Mouse (Mus musculus): Measurements from ENCODE around the gene Plxna2. TPM values are rescaled to one million over a fixed set of nuclear protein-coding genes. Genes with fewer than 3 reads are reported as not detected.

Plxna2 gene
- total RNA-seq, 4 experiments from 2014 or later: 7.6 to 13.4 (median 10.7) TPM

GRCm38 (mm10) chr1:194712373-194712772 lies 94.4 kb downstream of the Plxna2 start:
- DNase-seq: no peak

DNA sequence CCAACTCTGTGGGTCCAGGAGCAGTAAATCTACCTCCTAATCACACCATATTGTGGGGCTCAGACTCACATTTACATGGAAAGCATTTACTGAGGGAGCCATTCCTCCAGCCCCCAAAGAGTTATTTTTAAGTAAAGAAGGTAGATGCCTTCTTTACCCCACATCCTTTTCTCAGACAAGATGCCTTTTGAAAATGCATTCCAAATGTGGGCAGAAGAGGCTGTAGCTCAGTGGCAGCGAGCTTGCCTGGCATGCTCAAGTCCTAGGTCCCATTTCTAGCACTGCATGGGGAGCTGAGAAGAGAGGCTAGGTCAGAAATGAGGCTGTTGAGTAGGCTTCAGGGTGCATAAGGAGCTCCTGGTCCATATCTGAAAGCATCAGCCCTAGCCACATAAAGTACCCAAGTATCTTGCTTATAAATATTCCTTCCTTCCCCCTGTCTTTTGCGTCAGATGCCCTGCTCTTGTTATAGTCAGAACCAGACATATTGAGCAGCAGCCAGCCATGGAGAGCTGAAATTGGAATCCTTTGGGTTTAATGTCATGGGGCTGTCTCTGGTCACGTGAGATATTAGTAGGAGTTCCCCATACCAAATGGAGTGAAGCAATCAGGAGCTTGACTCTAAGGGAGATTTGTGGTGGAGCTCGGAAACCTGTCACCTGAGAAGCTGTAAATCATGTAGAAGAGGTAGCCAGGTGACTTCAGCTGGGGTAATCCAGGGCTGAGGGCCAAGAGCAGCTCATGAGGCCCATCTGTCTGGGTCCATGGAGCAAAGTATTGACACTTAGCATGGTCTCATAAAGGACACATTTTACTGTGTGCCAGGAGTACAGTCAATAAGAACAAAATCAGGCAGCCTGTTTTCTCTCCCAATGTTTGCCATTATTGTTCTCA lies 96.4 kb downstream of the Plxna2 start:
- no peak for DNase-seq

DNA sequence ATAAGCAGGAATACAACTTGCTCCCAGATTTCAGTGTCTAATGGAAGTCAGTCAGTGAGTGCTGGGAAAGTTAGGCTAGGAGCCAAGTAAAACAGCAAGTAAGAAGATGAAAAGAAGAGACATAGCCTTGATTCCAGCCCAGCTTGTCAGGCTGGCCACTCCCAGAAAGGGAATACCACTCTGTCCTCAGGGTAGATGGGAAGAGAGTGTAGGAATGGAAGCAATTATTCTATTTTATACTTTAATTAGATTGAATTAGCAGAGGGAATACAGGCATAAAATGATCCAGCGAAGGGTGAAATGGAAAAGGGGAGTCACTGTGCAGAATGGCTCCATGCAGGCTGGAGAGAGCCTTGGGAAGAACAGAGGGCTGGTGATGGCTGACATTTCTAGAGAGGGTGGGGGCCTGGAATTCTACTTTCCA lies 99.4 kb downstream of the Plxna2 start:
- DNase-seq: no peak

DNA sequence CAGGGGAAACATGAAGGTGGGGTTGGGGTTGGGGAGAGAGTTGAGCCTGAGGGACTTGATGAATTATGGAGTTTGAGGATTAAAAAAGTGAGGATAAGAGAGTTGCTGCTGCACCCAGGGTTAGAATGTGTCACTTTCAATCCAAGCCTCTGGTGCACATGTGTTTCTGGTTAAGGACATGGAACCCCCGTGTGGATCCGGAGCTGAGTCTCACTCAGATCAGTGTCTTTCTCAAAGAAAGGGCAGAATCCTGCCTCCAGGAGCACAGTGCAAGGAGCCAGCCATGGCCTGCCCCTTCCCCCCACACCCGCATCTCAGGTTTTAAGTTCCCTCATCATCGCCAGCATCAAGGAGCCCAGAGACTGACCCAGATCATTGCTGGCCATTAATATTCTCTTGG lies 102.4 kb downstream of the Plxna2 start:
- no peak for DNase-seq

- no peak for DNase-seq
Observed at GRCm38 (mm10) chr1:194721260-194721659, 103.2 kb downstream of the Plxna2 start.

- peak; percentile 44 for DNase-seq
Observed at GRCm38 (mm10) chr1:194722329-194722728, 104.3 kb downstream of the Plxna2 start.

DNA sequence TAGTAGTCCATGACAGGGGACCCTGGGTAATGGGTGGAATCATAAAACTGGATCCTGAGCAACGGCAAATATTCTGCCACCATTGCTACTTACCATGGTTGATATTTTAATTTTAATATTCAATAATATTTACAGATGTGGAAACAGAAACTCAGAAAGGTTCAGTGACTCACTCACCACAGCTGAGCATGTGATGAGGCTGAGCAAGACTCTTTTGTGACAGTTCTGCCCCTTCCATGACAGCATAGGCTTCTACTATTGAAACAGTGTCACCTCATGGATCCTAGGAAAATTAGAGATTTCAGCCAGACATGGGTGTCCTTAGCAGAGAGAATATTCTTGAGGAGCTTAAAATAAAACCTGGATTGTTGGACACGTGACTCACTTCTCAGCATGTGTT lies 116.8 kb downstream of the Plxna2 start:
- no peak for DNase-seq

- no peak for DNase-seq
Observed at GRCm38 (mm10) chr1:194739894-194740293, 121.9 kb downstream of the Plxna2 start.

GRCm38 (mm10) chr1:194742901-194743422 lies 124.9 kb downstream of the Plxna2 start:
- no peak for DNase-seq

- no peak for DNase-seq
Observed at GRCm38 (mm10) chr1:194745177-194745934, 127.3 kb downstream of the Plxna2 start.

DNA sequence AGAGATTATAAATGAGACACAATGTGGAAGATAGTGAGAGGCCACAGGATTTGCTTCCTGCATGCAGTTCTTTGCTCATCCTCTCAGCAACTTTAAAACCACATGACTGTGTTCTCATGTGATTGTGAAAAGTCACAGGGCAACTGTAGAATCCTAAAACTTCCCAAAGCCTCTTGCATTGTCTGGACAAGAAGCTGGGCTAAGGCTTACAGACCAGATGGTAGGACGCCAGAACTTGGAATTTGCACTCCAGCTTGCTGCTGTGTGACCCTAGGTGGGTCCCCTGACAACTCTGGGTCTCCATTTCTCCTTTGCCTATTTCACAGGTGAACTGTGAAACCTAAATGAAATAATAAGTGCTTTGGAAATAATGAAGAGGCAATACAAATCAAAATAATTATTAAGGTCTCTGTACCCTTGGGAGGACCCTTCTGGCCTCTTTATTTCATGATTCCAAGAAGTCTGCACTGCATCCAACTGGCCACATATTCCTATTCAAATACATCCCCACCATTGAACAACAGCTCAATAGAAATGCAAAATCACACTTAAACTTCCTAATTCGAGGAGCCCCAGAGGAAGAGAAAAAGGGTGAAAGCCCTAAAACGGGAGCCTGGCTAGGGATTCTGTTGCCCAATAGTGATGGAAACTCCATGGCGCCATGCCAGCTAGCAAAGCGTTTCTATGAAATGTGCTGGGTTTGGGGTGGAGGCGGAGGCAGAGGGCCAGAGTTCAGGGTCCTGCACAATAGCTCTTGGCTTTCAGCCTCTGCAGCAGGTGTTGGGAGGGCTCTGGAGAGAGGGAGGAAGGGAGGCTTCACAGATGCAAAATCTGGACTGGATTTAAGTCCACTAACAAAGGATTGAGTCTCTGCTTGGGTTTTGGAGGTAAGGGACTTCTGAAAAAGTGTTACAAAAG lies 128.6 kb downstream of the Plxna2 start:
- peak; percentile 65 for DNase-seq

DNA sequence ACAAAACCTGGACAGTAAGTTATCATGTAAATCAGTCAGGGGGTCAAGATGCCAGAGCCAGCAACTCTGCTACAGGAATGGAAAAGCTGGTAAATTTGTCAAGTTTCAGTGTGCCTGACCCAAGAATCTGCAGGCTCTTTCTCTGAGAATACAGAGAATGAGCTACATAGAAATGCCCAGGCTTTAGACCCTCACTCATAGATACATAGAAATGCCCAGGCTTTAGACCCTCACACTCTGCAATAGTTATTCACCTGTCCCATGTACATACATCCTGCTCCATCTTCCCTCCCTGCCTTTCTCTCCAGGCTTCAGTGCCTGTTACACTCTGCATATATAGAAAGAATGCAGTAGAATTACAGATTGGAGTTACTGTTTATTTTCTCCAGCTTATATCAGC lies 129.2 kb downstream of the Plxna2 start:
- DNase-seq: no peak

DNA sequence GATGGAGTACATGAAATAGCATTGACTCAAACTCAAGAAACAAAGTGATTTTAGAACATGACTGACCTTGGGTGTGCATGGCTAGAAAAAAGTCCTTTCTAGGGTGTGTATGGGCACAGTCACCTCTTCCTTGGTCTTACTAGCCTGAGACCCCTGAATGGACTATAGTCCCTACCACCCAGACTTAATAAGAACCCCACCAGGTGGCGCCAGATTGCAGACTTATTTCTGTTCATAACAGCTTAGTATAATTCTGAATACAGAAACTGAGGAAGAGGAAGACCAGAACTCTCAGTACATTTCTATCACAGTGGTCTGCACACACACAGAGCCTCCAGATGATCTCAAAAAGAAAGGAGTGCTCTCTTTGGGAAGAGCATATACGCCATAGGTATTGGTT lies 135.2 kb downstream of the Plxna2 start:
- no peak for DNase-seq

GRCm38 (mm10) chr1:194756001-194756400 lies 138.0 kb downstream of the Plxna2 start:
- DNase-seq: no peak

- no peak for DNase-seq
Observed at GRCm38 (mm10) chr1:194756409-194756808, 138.4 kb downstream of the Plxna2 start.

- DNase-seq: no peak
Observed at GRCm38 (mm10) chr1:194756863-194757262, 138.8 kb downstream of the Plxna2 start.

- no peak for DNase-seq
Observed at GRCm38 (mm10) chr1:194761432-194762212, 143.6 kb downstream of the Plxna2 start.

- no peak for DNase-seq
Observed at GRCm38 (mm10) chr1:194762896-194763295, 144.9 kb downstream of the Plxna2 start.

GRCm38 (mm10) chr1:194764951-194765350 lies 146.9 kb downstream of the Plxna2 start:
- DNase-seq: no peak

DNA sequence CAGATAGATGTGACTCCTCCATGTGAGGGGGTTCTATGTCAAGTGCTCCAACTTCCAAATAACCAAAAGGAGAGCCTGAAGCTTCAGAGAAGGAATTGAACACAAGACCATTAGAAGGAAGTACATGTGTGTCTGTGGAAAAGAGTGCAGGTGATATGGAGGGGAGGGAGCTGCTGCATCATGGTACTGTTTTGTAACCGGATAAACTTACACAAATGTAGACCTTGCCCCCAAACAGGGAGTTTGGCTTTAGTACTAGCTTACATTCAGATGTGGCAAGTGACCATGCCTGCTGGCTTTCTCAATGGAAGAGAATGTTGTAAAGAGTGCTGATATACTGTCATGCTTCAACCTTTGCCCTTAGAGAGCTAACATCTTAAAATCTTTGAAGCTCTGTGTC lies 150.8 kb downstream of the Plxna2 start:
- DNase-seq: no peak

DNA sequence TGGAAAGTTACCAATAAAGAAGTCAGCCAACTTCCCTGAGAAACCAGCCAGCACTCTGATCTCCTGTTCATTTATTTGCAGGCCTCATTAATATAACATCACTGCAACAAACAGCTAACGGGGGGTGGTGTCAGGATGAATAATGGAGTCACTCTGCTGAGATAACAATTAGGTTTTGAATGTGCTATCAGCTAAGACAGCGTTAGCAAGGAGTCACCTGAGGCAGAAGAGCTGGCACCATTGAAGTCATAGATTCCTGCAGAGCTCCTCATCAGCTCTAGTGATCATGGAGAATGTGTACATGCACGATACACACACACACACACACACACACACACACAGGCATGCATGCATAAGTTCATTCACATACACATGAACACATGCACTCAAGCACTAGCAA lies 154.0 kb downstream of the Plxna2 start:
- no peak for DNase-seq
